Mouse (Mus musculus) cerebellum, adult 11 months (tissue): Measurements from ENCODE around the gene Thap11.
"Not testable (repeated sequence)": the region's sequence is repeated elsewhere in the genome, so short reads cannot be mapped to it uniquely, and the experiment has no call there.

Experiments
- DNase-seq: peaks from one replicate; pipeline ENCODE4 v3.0.0; 2022

Gene Thap11

GRCm38 (mm10) chr8:105854715-105855216, at the start of gene Thap11:
Gene Thap11, plus strand, starts transcription at chr8:105855132.
- peak; percentile 86 for DNase-seq

GRCm38 (mm10) chr8:105805346-105805745, 49.6 kb upstream of the Thap11 start:
- no peak for DNase-seq

- no peak for DNase-seq
These were observed 49.0 kb upstream of the Thap11 start for GRCm38 (mm10) chr8:105805964-105806363.

- no peak for DNase-seq
These were observed 47.2 kb upstream of the Thap11 start for GRCm38 (mm10) chr8:105807766-105808165.

GRCm38 (mm10) chr8:105808480-105808879, 46.5 kb upstream of the Thap11 start:
- no peak for DNase-seq

GRCm38 (mm10) chr8:105810245-105810786, 44.6 kb upstream of the Thap11 start:
- DNase-seq, result no peak

- peak; percentile 29 for DNase-seq
These were observed 43.9 kb upstream of the Thap11 start for GRCm38 (mm10) chr8:105811061-105811460.

GRCm38 (mm10) chr8:105811543-105811942, 43.4 kb upstream of the Thap11 start:
- DNase-seq, result no peak

- no peak for DNase-seq
These were observed 42.4 kb upstream of the Thap11 start for GRCm38 (mm10) chr8:105812511-105812910.

GRCm38 (mm10) chr8:105813241-105813640, 41.7 kb upstream of the Thap11 start:
- no peak for DNase-seq

- DNase-seq, result no peak
These were observed 35.3 kb upstream of the Thap11 start for GRCm38 (mm10) chr8:105819659-105820058.

GRCm38 (mm10) chr8:105820925-105821324, 34.0 kb upstream of the Thap11 start:
- DNase-seq, result no peak

- DNase-seq, result no peak
These were observed 29.4 kb upstream of the Thap11 start for GRCm38 (mm10) chr8:105825506-105825905.

- no peak for DNase-seq
These were observed 28.6 kb upstream of the Thap11 start for GRCm38 (mm10) chr8:105826379-105826778.

GRCm38 (mm10) chr8:105826861-105827848, 27.8 kb upstream of the Thap11 start, which contains the start of the genes Ranbp10 and Tsnaxip1:
Gene Ranbp10, minus strand, starts transcription at chr8:105827350.
Gene Tsnaxip1, plus strand, starts transcription at chr8:105827731.
- peak; percentile 96 for DNase-seq

GRCm38 (mm10) chr8:105833740-105834139, 21.2 kb upstream of the Thap11 start:
- not testable (repeated sequence) for DNase-seq

- no peak for DNase-seq
These were observed 19.6 kb upstream of the Thap11 start for GRCm38 (mm10) chr8:105835318-105835717.

- DNase-seq, result no peak
These were observed 17.9 kb upstream of the Thap11 start for GRCm38 (mm10) chr8:105836991-105837390.

GRCm38 (mm10) chr8:105839209-105839608, 15.7 kb upstream of the Thap11 start:
- DNase-seq, result no peak

- DNase-seq, result no peak
These were observed 8.3 kb upstream of the Thap11 start for GRCm38 (mm10) chr8:105846678-105847077.

- DNase-seq, result no peak
These were observed 4.9 kb upstream of the Thap11 start for GRCm38 (mm10) chr8:105850014-105850413.

- no peak for DNase-seq
These were observed 4.3 kb upstream of the Thap11 start for GRCm38 (mm10) chr8:105850611-105851010.

- DNase-seq, result peak; percentile 77
These were observed 3.2 kb upstream of the Thap11 start for GRCm38 (mm10) chr8:105851651-105852143.
